Mouse (Mus musculus): Measurements from ENCODE around the gene Olfr288.
A peak's percentile ranks its signal among the peaks of the same experiment; 100 is the strongest.

The Olfr288 gene

DNA sequence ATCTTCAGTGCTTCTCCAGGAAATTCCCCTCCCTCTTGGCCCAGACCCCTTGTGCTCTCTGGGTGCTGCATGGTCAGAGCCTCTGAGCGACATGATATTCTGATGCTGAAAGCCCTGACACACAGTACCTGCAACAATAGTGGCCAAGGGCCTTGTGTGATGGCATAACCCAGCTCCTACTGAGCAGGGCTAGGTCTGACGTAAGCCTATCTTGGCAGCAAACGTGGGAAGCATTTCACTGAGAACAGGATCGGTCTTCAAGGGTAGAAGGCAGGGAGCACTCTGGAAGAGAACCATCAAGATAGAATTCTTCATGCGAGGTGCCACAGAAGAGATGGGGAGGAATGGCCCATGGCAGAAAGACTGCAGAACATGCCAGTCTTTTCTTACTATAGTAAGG lies 29.8 kb downstream of the Olfr288 start, which contains the start of gene Asb8:
Gene Asb8, minus strand, starts transcription at position 101 of the 400 bp plus-strand sequence.
- no peak for DNase-seq

DNA sequence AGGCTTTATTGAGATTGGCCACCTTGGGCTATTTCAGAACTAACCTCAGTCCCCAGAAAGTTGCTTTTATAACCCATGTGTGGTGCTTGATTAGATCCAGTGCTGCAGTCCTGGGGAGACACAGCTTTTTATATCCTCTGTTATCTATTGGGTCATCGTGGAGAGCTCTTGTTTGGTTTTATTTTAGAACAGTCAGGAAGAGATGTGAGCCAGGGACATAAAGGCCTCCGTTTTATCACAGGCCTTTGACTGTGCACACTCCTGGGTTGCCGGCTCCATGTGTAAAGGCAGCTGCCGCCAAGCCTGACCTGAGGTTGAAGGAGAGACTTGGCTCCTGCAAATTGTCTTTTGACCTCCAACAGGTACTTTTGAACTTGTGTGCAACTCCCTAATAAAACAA lies 32.8 kb downstream of the Olfr288 start:
- no peak for DNase-seq

GRCm38 (mm10) chr15:98161026-98161805 lies 34.1 kb downstream of the Olfr288 start:
- DNase-seq = no peak

- DNase-seq = no peak
Observed at GRCm38 (mm10) chr15:98157253-98157652, 38.1 kb downstream of the Olfr288 start.

DNA sequence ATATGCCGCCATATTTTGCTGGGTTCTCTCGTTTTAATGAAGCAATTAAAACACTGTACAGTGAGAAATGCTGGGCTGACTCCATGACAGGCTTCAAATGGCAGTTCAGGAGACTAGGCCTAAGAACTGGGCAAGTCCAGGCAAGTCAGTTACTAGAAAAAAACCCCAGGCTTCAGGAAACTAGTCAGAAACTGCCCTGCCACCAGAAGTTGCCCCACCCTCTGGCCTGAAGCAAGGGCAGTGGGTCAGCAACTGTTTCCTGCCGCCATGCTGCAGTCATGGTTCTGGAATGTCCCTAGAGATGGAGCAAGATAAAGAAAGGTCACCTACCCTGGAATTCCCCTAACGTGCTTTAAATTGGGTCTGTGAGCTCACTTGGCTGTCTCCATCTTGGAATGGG lies 39.4 kb downstream of the Olfr288 start:
- DNase-seq = no peak

DNA sequence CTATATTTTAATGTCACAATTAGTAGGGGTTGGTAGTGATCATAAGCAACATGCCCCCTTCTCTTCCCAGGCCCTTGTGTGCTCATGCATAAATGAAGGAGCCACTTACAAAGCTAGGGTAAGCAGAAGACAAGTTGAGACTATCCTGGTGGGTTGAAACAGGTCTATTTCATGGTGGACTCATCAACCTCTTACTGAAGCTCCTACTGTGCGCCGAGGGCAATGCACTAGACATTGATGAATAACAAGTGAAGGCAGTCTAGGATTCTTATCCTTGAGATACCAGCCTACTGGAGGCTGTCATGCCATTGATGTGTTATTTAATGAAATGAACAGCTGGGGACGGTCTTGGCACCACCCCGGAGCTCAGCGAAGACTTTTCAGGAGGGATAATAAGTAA lies 40.1 kb downstream of the Olfr288 start:
- DNase-seq = no peak

DNA sequence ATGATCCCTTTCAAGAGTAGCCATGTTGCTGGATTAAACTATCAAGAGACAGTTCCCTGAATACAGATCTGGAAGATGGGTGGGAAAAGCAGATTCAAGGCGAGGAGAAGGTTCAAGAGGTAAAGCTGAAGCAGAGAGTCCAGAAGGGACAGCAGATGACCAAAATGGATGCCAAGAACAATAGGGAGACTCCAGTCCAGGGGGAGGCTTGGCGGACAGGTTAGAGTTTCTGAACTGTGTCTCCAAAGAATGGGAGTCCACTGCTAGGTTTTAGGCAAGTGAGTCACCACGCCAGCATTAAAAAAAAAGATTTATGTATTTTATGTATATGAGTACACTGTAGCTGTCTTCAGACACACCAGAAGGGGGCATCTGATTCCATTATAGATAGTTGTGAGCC lies 40.7 kb downstream of the Olfr288 start:
- no peak for DNase-seq

DNA sequence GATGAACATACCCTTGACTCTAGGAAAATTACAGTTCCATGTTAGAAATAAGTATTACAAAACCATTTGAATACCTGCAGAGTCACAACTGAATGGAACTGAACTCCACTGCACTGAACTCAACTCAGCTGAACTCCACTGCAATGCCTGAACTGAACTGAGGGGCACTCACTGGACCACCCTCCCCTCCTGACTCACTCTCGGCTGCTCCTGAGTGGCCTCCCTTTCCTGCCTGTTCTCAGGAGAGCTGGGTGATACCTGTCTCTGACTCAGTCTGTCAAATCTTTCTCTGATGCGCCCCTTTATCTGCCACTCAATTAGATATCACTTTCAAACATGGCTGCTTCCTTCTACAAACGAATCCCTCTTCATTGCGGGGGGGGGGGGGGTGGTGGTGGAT lies 41.2 kb downstream of the Olfr288 start:
- no peak for DNase-seq

- peak in 1 of 2 experiments; percentile 31 for DNase-seq
Observed at GRCm38 (mm10) chr15:98153625-98154024, 41.7 kb downstream of the Olfr288 start.

- DNase-seq = no peak
Observed at GRCm38 (mm10) chr15:98152916-98153315, 42.4 kb downstream of the Olfr288 start.

DNA sequence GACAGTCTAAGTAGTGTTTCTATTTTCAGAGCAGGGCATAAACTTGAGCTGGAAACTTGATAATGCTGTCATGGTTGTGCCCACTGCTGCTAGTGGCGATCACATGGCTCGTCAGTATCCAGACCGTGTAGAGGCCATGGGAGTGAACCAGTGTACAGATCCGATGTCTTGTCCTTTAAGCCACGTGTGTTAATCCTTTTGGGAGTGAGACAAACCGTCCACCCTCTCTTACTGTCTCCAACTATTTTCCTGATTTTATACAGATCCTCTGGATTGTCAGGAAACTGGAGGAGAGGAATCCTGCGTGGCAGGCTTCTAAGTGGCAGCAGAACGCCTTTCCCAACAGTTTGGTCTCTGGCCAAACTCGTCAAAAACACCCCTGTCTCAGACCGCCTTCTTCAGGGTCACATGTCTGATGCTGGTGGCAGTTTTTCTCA lies 46.2 kb downstream of the Olfr288 start:
- DNase-seq = no peak

- DNase-seq = no peak
Observed at GRCm38 (mm10) chr15:98148356-98148755, 47.0 kb downstream of the Olfr288 start.

- peak; percentile 96 to 98 for DNase-seq
Observed at GRCm38 (mm10) chr15:98145559-98146181, 49.7 kb downstream of the Olfr288 start.

- peak; percentile 59 to 74 for DNase-seq
Observed at GRCm38 (mm10) chr15:98144861-98145507, 50.4 kb downstream of the Olfr288 start.

- DNase-seq = no peak
Observed at GRCm38 (mm10) chr15:98142515-98142914, 52.8 kb downstream of the Olfr288 start.

GRCm38 (mm10) chr15:98140809-98141208 lies 54.5 kb downstream of the Olfr288 start:
- no peak for DNase-seq

GRCm38 (mm10) chr15:98139763-98140162 lies 55.6 kb downstream of the Olfr288 start:
- DNase-seq = no peak

GRCm38 (mm10) chr15:98136871-98137270 lies 58.5 kb downstream of the Olfr288 start:
- no peak for DNase-seq

Data from kidney, postnatal 4 days (tissue).